Mouse (Mus musculus): ENCODE measurements around the gene Bend7. TPM values are rescaled to one million over a fixed set of nuclear protein-coding genes. Genes with fewer than 3 reads are reported as not detected.

Bend7 gene
- total and polyA plus RNA-seq, 3 experiments: not detected

DNA sequence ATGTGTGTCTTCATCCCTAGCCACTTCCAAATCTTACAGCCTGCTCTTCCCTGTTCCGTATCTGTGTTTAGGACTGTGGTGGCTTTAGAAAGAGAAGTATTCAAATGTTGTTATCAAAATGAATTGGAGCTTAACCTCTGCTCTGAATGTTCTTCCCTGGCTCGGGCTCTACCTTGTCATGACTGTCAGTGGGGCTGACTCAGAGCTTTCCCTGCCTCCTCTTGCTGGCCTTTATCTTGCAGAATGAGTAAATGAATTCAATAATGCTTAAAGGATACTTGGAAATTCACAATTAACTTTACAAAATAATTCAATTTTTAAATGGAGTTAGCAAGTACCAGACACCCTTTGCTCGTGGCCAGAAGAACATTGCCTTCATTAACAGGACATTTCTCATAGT is 46.4 kb downstream of the Bend7 start:
- DNase-seq (ENCODE audit: extremely low read depth): no peak
- no peak overlapping the region for H3K4me2 ChIP-seq (ENCODE audit: insufficient read depth, low read depth, poor library complexity, severe bottlenecking)
- H3K27ac ChIP-seq (ENCODE audit: insufficient read depth, low read depth): no peak overlapping the region
- no peaks in the 10 kb centered on the region for H3K4me1 ChIP-seq (ENCODE audit: control insufficient read depth in 1 of 2, insufficient read depth in 2 of 2)
- TF ChIP-seq ZNF384 (IDR thresholded peaks at IDR 0.05; ENCODE audit: low read depth, low read length) (no peak), JUND (conservative IDR thresholded peaks at IDR 0.05; ENCODE audit: low read depth, low read length) (no peak), MEF2A (IDR thresholded peaks at IDR 0.05; ENCODE audit: borderline replicate concordance, low read depth, low read length) (no peak), MAX (IDR thresholded peaks at IDR 0.05; ENCODE audit: low read length) (no peak), USF2 (conservative IDR thresholded peaks at IDR 0.05; ENCODE audit: low read depth, low read length) (no peak), USF1 (IDR thresholded peaks at IDR 0.05; ENCODE audit: low read depth, low read length) (no peak), ELF1 (IDR thresholded peaks at IDR 0.05; ENCODE audit: low read depth, low read length) (no peak), CHD1 (IDR thresholded peaks at IDR 0.05; ENCODE audit: low read depth, low read length) (no peak), MXI1 (IDR thresholded peaks at IDR 0.05; ENCODE audit: low read depth, low read length) (no peak), ZKSCAN1 (IDR thresholded peaks at IDR 0.05; ENCODE audit: borderline replicate concordance, low read depth, low read length) (no peak), RAD21 (IDR thresholded peaks at IDR 0.05; ENCODE audit: low read depth, low read length) (no peak), ETS1 (conservative IDR thresholded peaks at IDR 0.05; ENCODE audit: low read depth, low read length) (no peak), NELFE (IDR thresholded peaks at IDR 0.05; ENCODE audit: low read depth, low read length) (no peak), ZMIZ1 (IDR thresholded peaks at IDR 0.05; ENCODE audit: low read depth, low read length) (no peak), MYC (IDR thresholded peaks at IDR 0.05; ENCODE audit: low read depth, low read length) (no peak), PAX5 (IDR thresholded peaks at IDR 0.05; ENCODE audit: low read length) (no peak), ZC3H11A (IDR thresholded peaks at IDR 0.05; ENCODE audit: low read depth, low read length) (no peak), RCOR1 (conservative IDR thresholded peaks at IDR 0.05; ENCODE audit: low read depth, low read length) (no peak), BHLHE40 (IDR thresholded peaks at IDR 0.05; ENCODE audit: low read depth, low read length) (no peak), TBP (conservative IDR thresholded peaks at IDR 0.05; ENCODE audit: low read depth, low read length) (no peak)
- in situ Hi-C loops (cut with MboI; ENCODE audit: low pct_ligation_motif_present, low pct_unique_long_range_greater_than_20kb, low sequenced_read_pairs): no loop called here
- dilution Hi-C loops (cut with MboI; ENCODE audit: extremely low pct_ligation_motif_present, extremely low pct_unique_long_range_greater_than_20kb, low sequenced_read_pairs): no loop called here
- no peaks in the 10 kb centered on the region for H3K9me3 ChIP-seq (replicated peaks; ENCODE audit: low read length)
- no peaks in the 10 kb centered on the region for H3K36me3 ChIP-seq (replicated peaks in 1 of 2; ENCODE audit: control insufficient read depth in 1 of 2, insufficient read depth in 1 of 2, low read length in 1 of 2)
- no peaks in the 10 kb centered on the region for H3K79me2 ChIP-seq (replicated peaks; ENCODE audit: control insufficient read depth, extremely low read depth, insufficient read depth, poor library complexity, severe bottlenecking)
- H3K4me3 ChIP-seq (replicated peaks in 1 of 3; ENCODE audit: low read depth in 2 of 3, low read length in 2 of 3, poor library complexity in 1 of 3): no peak overlapping the region
- H3K27me3 ChIP-seq (replicated peaks): no peaks in the 10 kb centered on the region
- H3K9ac ChIP-seq (ENCODE audit: insufficient read depth, low read depth): no peak overlapping the region

DNA sequence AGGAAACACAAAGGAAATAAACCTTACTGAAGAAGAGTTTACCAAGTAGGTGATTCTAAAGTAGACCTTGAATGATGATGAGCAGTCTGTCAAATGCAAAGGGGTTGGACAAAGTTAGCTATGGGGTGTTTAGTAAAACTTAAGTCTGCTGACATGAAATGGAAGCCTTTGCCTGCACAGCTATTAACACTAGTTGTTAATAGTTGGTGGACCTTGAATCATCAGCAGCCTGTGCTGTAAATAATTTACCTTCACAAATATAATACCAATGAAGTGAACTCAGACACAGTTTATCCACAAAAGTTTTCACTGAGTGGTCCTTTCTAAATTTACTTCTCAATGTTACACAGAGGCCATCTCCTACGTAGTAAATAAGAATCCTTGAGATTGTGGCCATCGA is 52.7 kb downstream of the Bend7 start:
- Histone ChIP-seq H3K27ac (ENCODE audit: insufficient read depth, low read depth) (no peak overlapping the region), H3K4me3 (replicated peaks in 1 of 3; ENCODE audit: low read depth in 2 of 3, low read length in 2 of 3, poor library complexity in 1 of 3) (no peak overlapping the region), H3K27me3 (replicated peaks) (no peaks in the 10 kb centered on the region), H3K4me2 (ENCODE audit: insufficient read depth, low read depth, poor library complexity, severe bottlenecking) (no peak overlapping the region), H3K9me3 (replicated peaks; ENCODE audit: low read length) (no peaks in the 10 kb centered on the region), H3K36me3 (replicated peaks in 1 of 2; ENCODE audit: control insufficient read depth in 1 of 2, insufficient read depth in 1 of 2, low read length in 1 of 2) (no peaks in the 10 kb centered on the region), H3K79me2 (replicated peaks; ENCODE audit: control insufficient read depth, extremely low read depth, insufficient read depth, poor library complexity, severe bottlenecking) (no peaks in the 10 kb centered on the region), H3K4me1 (ENCODE audit: control insufficient read depth in 1 of 2, insufficient read depth in 2 of 2) (no peaks in the 10 kb centered on the region), H3K9ac (ENCODE audit: insufficient read depth, low read depth) (no peak overlapping the region)
- TF ChIP-seq ZNF384 (IDR thresholded peaks at IDR 0.05; ENCODE audit: low read depth, low read length) (no peak), POLR2AphosphoS2 (IDR thresholded peaks at IDR 0.05; ENCODE audit: low read depth, low read length) (no peak), MYC (IDR thresholded peaks at IDR 0.05; ENCODE audit: low read depth, low read length) (no peak), RAD21 (IDR thresholded peaks at IDR 0.05; ENCODE audit: low read depth, low read length) (no peak), MEF2A (IDR thresholded peaks at IDR 0.05; ENCODE audit: borderline replicate concordance, low read depth, low read length) (no peak), EP300 (IDR thresholded peaks at IDR 0.05; ENCODE audit: low read length) (no peak), POLR2A (IDR thresholded peaks at IDR 0.05; ENCODE audit: low read depth, low read length) (no peak), MXI1 (IDR thresholded peaks at IDR 0.05; ENCODE audit: low read depth, low read length) (no peak), PAX5 (IDR thresholded peaks at IDR 0.05; ENCODE audit: low read length) (no peak), JUND (conservative IDR thresholded peaks at IDR 0.05; ENCODE audit: low read depth, low read length) (no peak), TBP (conservative IDR thresholded peaks at IDR 0.05; ENCODE audit: low read depth, low read length) (no peak), KAT2A (IDR thresholded peaks at IDR 0.05; ENCODE audit: insufficient replicate concordance, low read length) (no peak)
- no peak for DNase-seq (ENCODE audit: extremely low read depth)
- dilution Hi-C loops (cut with MboI; ENCODE audit: extremely low pct_ligation_motif_present, extremely low pct_unique_long_range_greater_than_20kb, low sequenced_read_pairs) (no loop called here), in situ Hi-C loops (cut with MboI; ENCODE audit: low pct_ligation_motif_present, low pct_unique_long_range_greater_than_20kb, low sequenced_read_pairs) (no loop called here)
